Mouse (Mus musculus) MEL (cell line): ENCODE results near the gene Mrpl42. TPM values are rescaled to one million over a fixed set of nuclear protein-coding genes. Genes with fewer than 3 reads are reported as not detected.

Experiments used
- DNase-seq: peaks from one replicate; pipeline ENCODE4 v3.0.0; 2011; ENCODE audit warnings: low read depth, low spot score
- H3K27ac ChIP-seq: 2 replicates; pipeline ENCODE4 v1.5.1; 2012; ENCODE audit warnings: low read depth, mild to moderate bottlenecking, control low read depth, low read length, moderate library complexity; ENCODE audit not compliant: control insufficient read depth
- H3K27me3 ChIP-seq, 2 experiments: fragments of 150-350 bp in 1 of 2; sonication (generic) in 1 of 2; 2 replicates each; pipeline ENCODE4 v1.6.1; 2012; ENCODE audit warnings: low read length in 2 of 2, mild to moderate bottlenecking in 2 of 2, improper control_type of control experiment in 1 of 2, moderate library complexity in 1 of 2; ENCODE audit not compliant: insufficient read depth in 2 of 2, control insufficient read depth in 1 of 2
- H3K36me3 ChIP-seq, 2 experiments: 2 replicates each; pipeline ENCODE4 v1.6.1; 2012 to 2014; ENCODE audit warnings: low read length in 2 of 2, improper control_type of control experiment in 1 of 2, inconsistent platforms in 1 of 2, mild to moderate bottlenecking in 1 of 2; ENCODE audit not compliant: insufficient read depth in 2 of 2, control insufficient read depth in 1 of 2
- H3K4me1 ChIP-seq, 2 experiments: fragments of 150-350 bp in 1 of 2; sonication (generic) in 1 of 2; 2 replicates each; pipeline ENCODE4 v1.6.1; 2012; ENCODE audit warnings: low read length in 2 of 2, improper control_type of control experiment in 1 of 2, mild to moderate bottlenecking in 1 of 2; ENCODE audit not compliant: insufficient read depth in 2 of 2, control insufficient read depth in 1 of 2
- H3K4me3 ChIP-seq, 2 experiments: fragments of 150-350 bp in 1 of 2; sonication (generic) in 1 of 2; 2 replicates each; pipeline ENCODE4 v1.5.1; 2012; ENCODE audit warnings: low read depth in 2 of 2, low read length in 2 of 2, mild to moderate bottlenecking in 2 of 2, moderate library complexity in 2 of 2, control low read depth in 1 of 2, improper control_type of control experiment in 1 of 2; ENCODE audit not compliant: control insufficient read depth in 1 of 2, insufficient read depth in 1 of 2
- H3K79me2 ChIP-seq: 2 replicates; pipeline ENCODE4 v1.6.1; 2012; ENCODE audit warnings: mild to moderate bottlenecking, low read length, moderate library complexity; ENCODE audit not compliant: control insufficient read depth, poor library complexity, insufficient read depth
- H3K9ac ChIP-seq: 2 replicates; pipeline ENCODE4 v1.6.1; 2012; ENCODE audit warnings: low read depth, mild to moderate bottlenecking, control low read depth, low read length, moderate library complexity; ENCODE audit not compliant: control insufficient read depth, poor library complexity, severe bottlenecking
- H3K9me3 ChIP-seq: fragments of 150-350 bp; sonication (generic); replicated peaks from 2 replicates; pipeline ENCODE4 v1.6.1; 2012; ENCODE audit warnings: mild to moderate bottlenecking, low read length, improper control_type of control experiment, moderate library complexity; ENCODE audit not compliant: insufficient read depth
- BHLHE40 ChIP-seq: IDR thresholded peaks from 2 replicates; pipeline ENCODE4 v1.6.1; 2012; ENCODE audit warnings: low read depth, mild to moderate bottlenecking, inconsistent platforms, low read length, improper control_type of control experiment, borderline replicate concordance
- CHD2 ChIP-seq: IDR thresholded peaks from 2 replicates; pipeline ENCODE4 v1.6.1; 2011; ENCODE audit warnings: low read length, improper control_type of control experiment
- CTCF ChIP-seq, 3 experiments: IDR thresholded peaks in 2 of 3; conservative IDR thresholded peaks in 1 of 3; 2 replicates each; pipeline ENCODE4 v1.5.1; 2011 to 2012; ENCODE audit warnings: low read length in 3 of 3, low read depth in 2 of 3, mild to moderate bottlenecking in 2 of 3, improper control_type of control experiment in 1 of 3, inconsistent platforms in 1 of 3, mixed read lengths in 1 of 3, moderate library complexity in 1 of 3; ENCODE audit not compliant: control insufficient read depth in 1 of 3, insufficient read depth in 1 of 3, poor library complexity in 1 of 3, severe bottlenecking in 1 of 3
- E2F4 ChIP-seq: IDR thresholded peaks from 2 replicates; pipeline ENCODE4 v1.6.1; 2011; ENCODE audit warnings: low read depth, low read length, improper control_type of control experiment, borderline replicate concordance
- ELF1 ChIP-seq: IDR thresholded peaks from 2 replicates; pipeline ENCODE4 v1.6.1; 2014; ENCODE audit warnings: low read depth, mild to moderate bottlenecking, inconsistent platforms, low read length, improper control_type of control experiment, moderate library complexity
- EP300 ChIP-seq, 2 experiments: IDR thresholded peaks; 2 replicates each; pipeline ENCODE4 v1.6.1; 2011; ENCODE audit warnings: improper control_type of control experiment in 2 of 2, low read length in 2 of 2, low read depth in 1 of 2, mild to moderate bottlenecking in 1 of 2
- ETS1 ChIP-seq: IDR thresholded peaks from 2 replicates; pipeline ENCODE4 v1.6.1; 2012; ENCODE audit warnings: low read depth, mild to moderate bottlenecking, inconsistent platforms, low read length, improper control_type of control experiment, moderate library complexity
- GABPA ChIP-seq: IDR thresholded peaks from 2 replicates; pipeline ENCODE4 v1.6.1; 2012; ENCODE audit warnings: low read depth, mild to moderate bottlenecking, inconsistent platforms, low read length, improper control_type of control experiment, moderate library complexity
- GATA1 ChIP-seq: IDR thresholded peaks from 2 replicates; pipeline ENCODE4 v1.6.1; 2011; ENCODE audit warnings: low read depth, low read length, improper control_type of control experiment
- KAT2A ChIP-seq: conservative IDR thresholded peaks from 2 replicates; pipeline ENCODE4 v1.6.1; 2012; ENCODE audit warnings: low read depth, low read length, improper control_type of control experiment, inconsistent platforms
- NELFE ChIP-seq: IDR thresholded peaks from 2 replicates; pipeline ENCODE4 v1.6.1; 2011; ENCODE audit warnings: low read depth, low read length, improper control_type of control experiment
- NRF1 ChIP-seq: IDR thresholded peaks from 2 replicates; pipeline ENCODE4 v1.6.1; 2014; ENCODE audit warnings: low read depth, mild to moderate bottlenecking, inconsistent platforms, low read length, improper control_type of control experiment, moderate library complexity; ENCODE audit not compliant: poor library complexity, insufficient read depth, severe bottlenecking
- TAL1 ChIP-seq: IDR thresholded peaks from 2 replicates; pipeline ENCODE4 v1.6.1; 2012; ENCODE audit warnings: mild to moderate bottlenecking, inconsistent platforms, low read length, moderate library complexity, mixed read lengths
- TCF12 ChIP-seq: IDR thresholded peaks from 2 replicates; pipeline ENCODE4 v1.6.1; 2014; ENCODE audit warnings: low read depth, mild to moderate bottlenecking, inconsistent platforms, low read length, improper control_type of control experiment, moderate library complexity
- ZNF384 ChIP-seq: IDR thresholded peaks from 2 replicates; pipeline ENCODE4 v1.6.1; 2012; ENCODE audit warnings: low read depth, mild to moderate bottlenecking, inconsistent platforms, low read length, improper control_type of control experiment
- polyA plus RNA-seq, 2 experiments: library from polyadenylated mRNA; stranded (reverse) in 1 of 2; unstranded in 1 of 2; fragments of >175 nt in 1 of 2; fragments of >200 nt in 1 of 2; gene quantifications; 2 replicates each; pipeline versions ENCODE4 v1.2.1 to v1.2.4; 2012; ENCODE audit warnings: low replicate concordance in 2 of 2, low read depth in 1 of 2; ENCODE audit not compliant: insufficient read length in 2 of 2, insufficient read depth in 1 of 2, missing spikeins in 1 of 2
- total RNA-seq: library from RNA; depleted of rRNA; stranded (reverse); fragments of 300-350 nt; gene quantifications from 2 replicates; pipeline ENCODE4 v1.2.3, GENCODE M21; 2012

Gene Mrpl42
- total and polyA plus RNA-seq, 3 experiments, result 187 to 1,026 (median 298) TPM

DNA sequence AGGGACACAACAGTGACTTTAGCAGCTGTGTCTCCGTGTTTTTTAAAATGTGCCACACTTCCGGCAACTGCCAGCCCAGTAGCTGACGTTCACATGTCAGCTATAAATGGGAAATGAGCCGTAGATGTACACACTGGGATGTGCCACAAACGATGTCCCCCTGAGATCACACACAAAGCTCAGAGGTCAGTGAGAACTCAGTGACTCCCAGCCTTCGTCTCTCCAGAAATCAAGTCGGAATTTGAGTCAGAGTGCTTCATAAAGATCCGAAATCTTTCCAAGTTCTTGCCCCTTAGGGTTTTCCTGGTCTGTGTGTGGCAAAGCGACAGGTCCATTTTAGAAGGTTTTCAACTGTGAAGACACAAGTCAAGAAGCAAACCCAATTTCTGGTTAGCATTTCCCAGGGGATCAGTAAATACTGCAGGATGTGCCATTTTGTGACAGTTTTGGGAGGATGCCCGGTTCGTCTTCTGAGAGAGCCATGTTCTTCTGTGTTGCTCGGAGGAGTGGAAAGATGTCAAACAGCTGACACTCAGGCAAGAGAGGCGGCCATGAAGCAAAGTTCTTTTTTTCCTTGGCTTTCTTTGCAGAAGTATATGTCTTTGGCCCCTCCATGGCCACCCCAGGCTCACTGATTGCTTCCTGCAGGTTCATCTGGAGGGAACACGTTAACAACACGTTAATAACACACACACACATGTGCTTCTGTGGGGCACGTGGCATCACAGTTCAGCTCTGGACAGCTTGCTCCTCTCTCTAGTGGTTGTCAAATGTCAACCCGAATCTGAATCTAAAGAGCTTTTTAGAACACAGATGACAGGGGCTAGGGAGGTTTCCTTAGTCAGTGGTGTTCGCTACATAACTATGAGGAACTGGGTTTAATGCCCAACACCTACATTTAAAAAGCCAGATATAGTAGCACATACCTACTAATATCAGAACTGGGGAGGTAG is 56.4 kb downstream of the Mrpl42 start:
- DNase-seq, result no peak
- no peaks in the 10 kb centered on the region for H3K27me3 ChIP-seq
- TF ChIP-seq BHLHE40, result no peak
- no peak for TF ChIP-seq TCF12
- no peak for TF ChIP-seq TAL1
- TF ChIP-seq KAT2A, result no peak
- TF ChIP-seq GABPA, result no peak
- TF ChIP-seq ETS1, result no peak
- no peak for TF ChIP-seq CTCF (IDR thresholded peaks at IDR 0.05 in 2 of 3, conservative IDR thresholded peaks at IDR 0.05 in 1 of 3; ENCODE audit: control insufficient read depth in 1 of 3, insufficient read depth in 1 of 3, low read depth in 2 of 3, low read length in 3 of 3, poor library complexity in 1 of 3, severe bottlenecking in 1 of 3)
- no peak for TF ChIP-seq ELF1
- TF ChIP-seq GATA1, result no peak
- no peak for TF ChIP-seq EP300 (IDR thresholded peaks at IDR 0.05; ENCODE audit: low read depth in 1 of 2, low read length in 2 of 2)
- TF ChIP-seq ZNF384, result no peak
- TF ChIP-seq E2F4, result no peak
- TF ChIP-seq CHD2, result no peak
- TF ChIP-seq, all 39 proteins: peak for 0

DNA sequence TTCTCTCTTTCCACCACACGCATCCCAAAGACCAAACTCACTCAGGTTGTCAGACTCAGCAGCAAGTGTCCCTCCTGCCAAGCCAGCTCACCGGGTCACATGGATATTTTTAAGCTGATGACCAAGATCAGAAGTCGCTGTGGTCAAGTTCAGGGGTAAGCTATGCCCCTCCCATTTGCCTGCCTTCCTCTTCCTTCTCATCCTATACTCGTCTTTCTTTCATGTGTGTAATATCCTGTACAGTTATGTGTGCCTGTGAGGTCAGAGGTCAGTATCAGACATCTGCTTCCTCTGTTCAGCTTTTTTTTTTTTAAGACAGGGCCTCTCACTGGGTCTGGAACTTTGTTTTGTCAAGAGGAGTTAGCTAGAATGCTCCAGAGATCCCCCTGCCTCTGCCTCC is 59.4 kb downstream of the Mrpl42 start:
- no peaks in the 10 kb centered on the region for H3K36me3 ChIP-seq
- DNase-seq, result no peak
- no peak overlapping the region for H3K9ac ChIP-seq
- TF ChIP-seq NELFE (no peak), E2F4 (no peak), NRF1 (no peak), TCF12 (no peak)
- H3K79me2 ChIP-seq, result no peaks in the 10 kb centered on the region
- no peaks in the 10 kb centered on the region for H3K9me3 ChIP-seq
- H3K27me3 ChIP-seq, result no peaks in the 10 kb centered on the region; a peak in 1 of 4 replicates
- no peaks in the 10 kb centered on the region for H3K4me1 ChIP-seq
- no peak overlapping the region for H3K4me3 ChIP-seq
- no peak overlapping the region for H3K27ac ChIP-seq

More for the DNA sequence above, 56.4 kb downstream of the Mrpl42 start:
- no peaks in the 10 kb centered on the region for H3K9me3 ChIP-seq
- H3K4me1 ChIP-seq, result peaks cover 0 to 16% of the 10 kb centered on the region in 2 experiments; a peak in 1 of 4 replicates
- H3K36me3 ChIP-seq, result peaks cover 0 to 5% of the 10 kb centered on the region in 2 experiments; a peak in 2 of 4 replicates
- no peak overlapping the region for H3K4me3 ChIP-seq
- no peak overlapping the region for H3K9ac ChIP-seq
- no peak overlapping the region for H3K27ac ChIP-seq
- no peaks in the 10 kb centered on the region for H3K79me2 ChIP-seq
